Mouse (Mus musculus) lung, adult 18-20 months (tissue): ENCODE measurements around the gene Fgfr2.

Experiments used
- DNase-seq, 2 experiments: peaks; one replicate each; pipeline ENCODE4 v3.0.0; 2022; ENCODE audit warnings: mixed read lengths in 2 of 2

Gene Fgfr2

GRCm38 (mm10) chr7:130215348-130216252, 2907.6 kb downstream of the Fgfr2 start:
- DNase-seq: peak; percentile 65 to 77

- no peak for DNase-seq
Observed at GRCm38 (mm10) chr7:130213156-130213555, 2910.0 kb downstream of the Fgfr2 start.

GRCm38 (mm10) chr7:130211411-130211810, 2911.7 kb downstream of the Fgfr2 start:
- no peak for DNase-seq

GRCm38 (mm10) chr7:130208601-130209000, 2914.5 kb downstream of the Fgfr2 start:
- DNase-seq: no peak

- DNase-seq: peak in 1 of 2 experiments; percentile 45
Observed at GRCm38 (mm10) chr7:130206181-130206582, 2917.0 kb downstream of the Fgfr2 start.

- DNase-seq: no peak
Observed at GRCm38 (mm10) chr7:130205140-130205539, 2918.0 kb downstream of the Fgfr2 start.

- DNase-seq: no peak
Observed at GRCm38 (mm10) chr7:130201020-130201419, 2922.1 kb downstream of the Fgfr2 start.

- DNase-seq: no peak
Observed at GRCm38 (mm10) chr7:130199951-130200350, 2923.2 kb downstream of the Fgfr2 start.

- no peak for DNase-seq
Observed at GRCm38 (mm10) chr7:130199317-130199716, 2923.8 kb downstream of the Fgfr2 start.

GRCm38 (mm10) chr7:130195081-130195480, 2928.1 kb downstream of the Fgfr2 start:
- DNase-seq: no peak

- no peak for DNase-seq
Observed at GRCm38 (mm10) chr7:130190329-130190975, 2932.7 kb downstream of the Fgfr2 start.

- no peak for DNase-seq
Observed at GRCm38 (mm10) chr7:130189901-130190300, 2933.2 kb downstream of the Fgfr2 start.

GRCm38 (mm10) chr7:130188108-130188507, 2935.0 kb downstream of the Fgfr2 start:
- no peak for DNase-seq

GRCm38 (mm10) chr7:130184864-130185263, 2938.3 kb downstream of the Fgfr2 start:
- no peak for DNase-seq

GRCm38 (mm10) chr7:130183960-130184359, 2939.2 kb downstream of the Fgfr2 start:
- no peak for DNase-seq

GRCm38 (mm10) chr7:130182551-130182950, 2940.6 kb downstream of the Fgfr2 start:
- no peak for DNase-seq

GRCm38 (mm10) chr7:130178991-130179390, 2944.2 kb downstream of the Fgfr2 start:
- DNase-seq: peak in 1 of 2 experiments; percentile 17

GRCm38 (mm10) chr7:130177009-130177408, 2946.1 kb downstream of the Fgfr2 start:
- DNase-seq: peak; percentile 55 to 61

- DNase-seq: peak; percentile 34 to 55
Observed at GRCm38 (mm10) chr7:130174525-130174924, 2948.6 kb downstream of the Fgfr2 start.

GRCm38 (mm10) chr7:130173914-130174313, 2949.2 kb downstream of the Fgfr2 start:
- peak; percentile 31 to 51 for DNase-seq

GRCm38 (mm10) chr7:130170144-130170543, 2953.0 kb downstream of the Fgfr2 start:
- DNase-seq: no peak

- DNase-seq: peak in 1 of 2 experiments; percentile 13
Observed at GRCm38 (mm10) chr7:130168296-130168695, 2954.9 kb downstream of the Fgfr2 start.

- DNase-seq: no peak
Observed at GRCm38 (mm10) chr7:130167261-130167660, 2955.9 kb downstream of the Fgfr2 start.

GRCm38 (mm10) chr7:130166190-130166589, 2957.0 kb downstream of the Fgfr2 start:
- no peak for DNase-seq
